Mouse (Mus musculus) CD8-positive naive resting alpha-beta T cell, adult 2 months (primary cell): Measurements from ENCODE around the gene Coq7.

Source experiments
- DNase-seq, 2 experiments: peaks; one replicate each; pipeline ENCODE4 v3.0.0; 2022; ENCODE audit warnings: low read depth in 2 of 2, low spot score in 2 of 2

Gene Coq7

DNA sequence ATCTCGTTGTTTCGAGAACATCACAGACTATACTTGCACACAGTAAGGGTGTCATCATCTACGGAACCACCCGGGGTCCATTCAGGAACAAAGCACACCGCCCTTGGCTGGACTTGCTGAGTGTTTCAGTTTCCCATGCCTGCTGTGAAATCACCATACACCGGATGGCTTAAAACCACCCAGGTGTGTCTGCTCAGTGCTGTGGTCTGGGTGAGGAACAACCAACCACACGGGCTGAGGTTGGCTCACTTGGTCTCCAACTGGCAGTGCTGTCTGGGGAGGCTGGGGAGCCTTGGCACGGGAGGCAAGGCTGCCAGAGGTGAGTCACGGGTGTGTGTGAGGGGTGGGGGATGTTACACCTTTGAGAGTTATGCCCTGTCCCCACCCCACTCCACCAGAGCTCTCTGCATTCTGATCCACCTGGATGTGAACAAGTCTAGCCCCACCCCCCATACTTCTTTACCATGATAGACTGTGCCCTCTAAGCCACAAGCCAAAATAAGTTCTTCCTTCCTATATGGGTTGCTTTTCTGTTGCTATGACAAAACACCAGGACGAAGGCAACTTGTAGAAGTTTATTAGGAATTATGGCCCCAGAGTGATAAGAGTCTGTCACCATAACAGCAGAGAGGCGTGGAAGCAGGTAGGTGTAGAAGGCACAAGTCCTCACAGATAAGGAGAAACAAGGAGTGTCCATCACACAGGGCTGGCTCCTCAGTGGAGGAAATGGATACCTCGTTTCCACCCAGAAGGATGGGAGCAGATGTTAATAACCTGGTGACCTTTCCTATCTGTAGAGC lies 34.0 kb downstream of the Coq7 start:
- DNase-seq, result no peak

DNA sequence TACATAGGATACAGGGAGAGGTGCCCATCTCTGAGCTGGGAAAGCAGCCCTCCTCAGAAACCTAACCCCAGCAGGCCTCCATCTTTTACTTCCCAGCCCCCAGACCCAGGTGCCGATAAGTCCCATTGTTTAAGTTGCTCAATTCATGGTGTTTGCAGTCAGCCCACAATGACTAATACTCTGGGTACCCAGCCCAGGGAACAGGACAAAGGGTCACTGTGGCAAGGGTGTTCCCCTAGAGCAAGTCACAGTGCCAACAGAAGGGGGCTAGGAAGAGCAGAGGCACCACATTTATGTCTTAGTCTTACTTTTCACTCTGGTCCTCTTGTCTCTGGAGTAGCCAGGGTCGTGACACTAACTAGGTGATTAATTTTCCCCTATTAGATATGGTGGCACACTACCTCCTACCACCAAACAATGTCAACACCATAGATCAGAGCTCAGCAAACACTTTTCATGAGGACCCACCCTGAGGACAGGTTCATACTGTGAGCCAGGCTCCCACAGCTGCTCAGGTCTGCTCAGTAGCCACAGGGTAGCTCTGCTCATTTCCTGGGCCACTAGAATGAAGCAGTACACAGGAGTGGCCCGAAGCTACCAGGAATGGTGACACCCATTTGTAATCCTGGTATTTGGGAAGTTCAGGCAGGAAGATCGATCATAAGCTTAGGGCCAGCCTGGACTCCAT lies 38.1 kb downstream of the Coq7 start:
- DNase-seq, result no peak

DNA sequence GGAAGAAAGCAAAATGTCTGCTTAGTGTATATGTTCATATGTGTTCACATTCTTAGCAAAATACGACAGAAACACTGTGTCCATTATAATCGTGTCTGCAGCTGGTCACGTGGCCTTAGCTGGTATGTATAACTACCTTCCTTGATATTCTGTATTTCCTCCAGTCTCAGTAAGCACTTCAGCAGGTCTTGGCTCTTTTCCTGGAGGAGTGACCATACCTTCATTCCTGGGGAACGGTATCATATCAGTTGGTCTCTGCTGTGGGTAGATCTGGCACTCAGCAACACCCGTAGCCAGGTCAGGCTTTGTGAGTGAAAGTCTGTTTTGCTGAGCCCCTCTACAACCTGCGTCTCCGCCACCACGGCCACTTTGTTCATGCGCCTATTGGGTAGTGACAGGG lies 39.3 kb downstream of the Coq7 start:
- no peak for DNase-seq

DNA sequence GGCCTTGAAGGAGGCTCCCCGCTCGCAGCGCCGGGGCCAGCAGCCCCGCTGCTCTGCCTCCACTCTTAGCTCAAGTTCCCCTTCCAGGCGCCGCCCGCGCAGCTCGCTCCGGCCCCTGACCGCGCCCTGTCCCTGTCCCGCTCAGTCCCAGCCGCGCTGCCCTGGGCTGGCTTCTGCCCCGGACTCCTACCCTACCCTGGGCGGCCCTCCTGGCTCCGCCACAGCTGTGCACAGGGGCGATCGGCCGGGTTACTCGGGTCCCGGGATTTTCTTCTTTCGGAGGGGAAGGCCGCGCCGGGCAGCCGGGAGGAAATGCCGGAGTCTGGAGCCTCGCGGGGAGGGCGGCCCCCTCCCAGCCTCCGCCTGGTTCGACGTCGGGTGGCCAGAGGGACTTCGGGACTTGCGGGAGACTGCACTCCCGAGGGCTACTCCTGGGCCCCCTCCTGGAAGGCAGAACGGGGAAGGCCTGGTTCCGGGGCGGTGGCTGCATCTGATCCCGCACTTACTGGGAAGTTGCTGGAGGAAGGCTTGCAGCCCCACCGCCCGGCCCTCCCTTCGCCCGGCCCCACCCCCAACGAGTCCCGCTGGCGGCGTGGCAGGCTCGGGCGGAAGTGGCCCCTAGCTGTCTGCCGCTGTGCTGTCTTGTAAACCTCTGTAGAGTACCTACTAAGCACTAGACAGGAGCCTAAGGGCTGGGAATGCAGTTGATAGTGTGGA lies 41.6 kb downstream of the Coq7 start, which contains the start of gene Itpripl2:
Itpripl2 (minus strand) TSS at position 545 of the 717 bp plus-strand sequence.
- peak in 1 of 2 experiments; percentile 4 for DNase-seq

DNA sequence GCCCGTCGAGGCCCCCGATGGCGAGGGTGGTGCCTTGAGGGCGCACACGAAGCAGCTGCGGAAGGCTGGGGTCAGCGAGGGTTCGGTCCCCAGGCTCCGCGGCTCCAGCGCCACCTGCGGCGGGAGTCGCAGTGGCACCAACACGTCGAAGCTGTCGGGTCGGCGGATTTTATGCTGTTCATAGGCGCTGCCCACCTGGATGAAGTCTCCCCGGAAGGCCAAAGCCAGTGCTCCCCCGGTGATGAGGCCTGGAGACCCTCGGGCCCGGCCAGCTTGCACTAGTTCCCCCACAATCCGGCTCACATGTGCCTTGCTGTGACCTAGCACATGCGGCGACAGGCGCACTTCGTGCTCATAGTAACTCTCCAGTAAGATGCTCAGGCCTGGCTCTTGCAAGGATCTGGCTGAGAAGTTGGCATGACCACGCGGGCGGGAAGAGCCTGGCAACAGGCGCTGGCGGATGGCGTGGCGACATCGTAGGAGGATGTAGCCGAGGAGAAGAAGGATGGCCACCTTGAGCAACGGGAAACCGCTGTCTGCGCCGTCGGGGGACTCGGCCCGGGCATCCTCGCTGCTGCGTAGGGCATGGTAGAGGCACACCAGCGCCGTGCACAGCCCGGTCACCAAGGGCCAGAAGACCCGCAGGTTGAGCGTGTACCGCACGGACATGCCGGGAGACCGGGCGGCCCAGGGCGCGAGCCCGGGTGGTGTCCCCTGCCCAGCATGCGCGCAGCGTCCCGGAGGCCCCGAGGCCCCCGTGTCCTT lies 42.3 kb downstream of the Coq7 start:
- no peak for DNase-seq

DNA sequence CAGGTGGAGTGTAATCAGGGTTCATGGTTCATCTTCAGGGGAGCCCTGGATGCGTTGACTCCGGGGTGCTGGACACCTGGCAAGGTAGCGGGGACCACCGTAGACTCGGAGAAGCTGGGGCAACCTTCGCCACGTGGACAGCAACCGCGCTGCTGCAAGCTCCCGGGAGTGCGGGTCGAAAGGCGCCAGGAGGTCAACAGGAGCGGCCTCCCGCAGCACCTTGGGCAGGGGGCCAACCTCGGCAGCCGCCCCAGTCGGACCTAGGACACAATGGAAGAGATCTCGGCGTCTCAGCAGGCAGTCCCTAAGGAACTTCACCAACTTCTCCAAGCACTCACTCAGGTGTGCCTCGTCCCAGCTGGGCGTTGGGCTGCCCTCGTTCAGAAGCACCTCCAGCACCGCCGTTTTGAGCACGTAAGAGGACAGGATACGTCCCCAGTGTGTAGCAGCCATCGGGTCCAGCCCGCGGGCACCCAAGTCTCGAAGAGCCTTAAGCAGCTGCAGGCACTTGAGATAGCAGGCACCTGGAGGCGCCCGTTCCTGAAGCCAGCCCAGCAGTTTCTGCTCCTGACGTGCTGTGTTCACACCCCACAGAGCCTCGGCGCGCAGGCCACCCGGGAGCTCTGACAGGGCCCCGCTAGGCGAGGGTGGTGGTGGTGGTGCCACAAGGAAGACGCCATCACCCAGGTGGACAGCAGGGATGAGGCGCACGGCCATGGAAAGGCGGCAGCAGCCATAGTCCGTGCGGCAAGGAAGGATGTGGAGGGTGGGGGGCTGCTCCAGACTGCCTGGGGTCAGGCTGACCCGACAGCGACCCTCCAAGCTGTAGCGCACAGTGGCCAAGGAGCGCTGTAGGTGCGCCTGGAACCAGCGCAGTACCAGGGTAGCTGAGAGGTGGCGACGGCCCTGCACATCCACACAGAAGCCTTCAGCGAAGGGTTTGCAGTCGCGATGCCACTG lies 43.2 kb downstream of the Coq7 start:
- no peak for DNase-seq

DNA sequence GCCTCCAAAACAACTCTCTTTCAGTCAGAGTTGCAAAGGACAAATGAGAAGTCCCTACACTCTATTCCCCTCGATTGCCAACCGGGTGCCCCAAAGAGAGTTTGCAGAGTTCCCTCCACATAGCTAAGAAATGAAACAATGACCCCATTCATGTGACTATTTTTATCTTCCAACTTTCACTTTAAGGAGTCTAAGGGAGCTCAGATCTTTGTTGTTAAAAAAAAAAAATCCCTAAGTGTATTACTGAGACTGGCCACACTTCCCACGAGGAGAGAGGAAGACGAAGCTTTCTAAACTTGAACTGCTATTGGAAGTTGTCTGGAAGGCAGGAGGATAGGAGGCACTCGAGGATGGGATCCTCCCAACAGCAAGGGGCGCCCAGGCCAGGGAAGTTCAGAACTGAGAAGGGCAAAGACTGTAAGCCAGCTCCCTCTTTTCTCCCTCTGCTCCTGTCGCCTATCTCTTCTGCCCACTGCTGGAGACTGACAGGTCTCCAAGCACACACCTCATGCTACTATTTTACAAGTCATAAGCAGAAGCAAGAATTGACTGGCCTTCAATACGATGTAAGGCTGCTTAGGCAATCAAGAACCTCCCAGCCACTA lies 45.0 kb downstream of the Coq7 start:
- no peak for DNase-seq

DNA sequence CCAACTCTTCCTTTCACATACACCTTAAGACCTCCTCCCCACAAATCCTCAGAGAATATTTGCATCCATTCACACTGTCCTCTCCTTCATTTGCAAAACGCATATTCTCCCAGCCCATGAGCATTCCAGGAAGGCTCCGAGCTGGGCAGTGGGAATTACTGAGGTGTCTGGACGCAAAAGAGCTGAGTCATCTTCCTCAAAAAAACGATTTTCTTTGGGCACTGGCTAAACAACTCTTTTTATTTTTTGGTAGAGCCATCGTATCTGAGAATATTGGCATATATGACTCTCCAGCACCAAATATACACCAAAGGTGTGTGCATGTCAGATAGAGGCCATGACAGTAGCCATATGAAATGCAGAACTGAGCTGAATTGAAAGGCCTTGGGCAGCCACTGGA lies 46.2 kb downstream of the Coq7 start:
- DNase-seq, result no peak

DNA sequence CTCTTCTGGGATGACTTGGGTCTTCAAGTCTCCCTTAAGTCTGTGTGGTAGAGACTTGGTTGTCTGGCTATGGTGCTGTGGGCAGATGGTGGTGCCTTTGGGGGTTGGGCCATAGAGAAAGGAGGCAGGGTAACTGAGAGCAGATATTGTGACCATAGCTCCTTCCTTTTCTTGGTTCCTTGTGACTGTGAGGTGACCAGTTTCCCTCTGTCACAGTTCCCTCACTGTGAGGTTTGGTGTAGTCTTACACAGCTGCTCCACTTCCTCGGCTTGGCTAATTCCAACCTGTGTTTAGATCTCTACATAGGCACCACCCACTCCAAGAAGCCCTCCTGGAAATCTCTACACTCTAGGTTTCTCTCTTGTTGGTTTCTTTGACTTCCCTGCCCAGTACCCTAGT lies 49.2 kb downstream of the Coq7 start:
- no peak for DNase-seq

DNA sequence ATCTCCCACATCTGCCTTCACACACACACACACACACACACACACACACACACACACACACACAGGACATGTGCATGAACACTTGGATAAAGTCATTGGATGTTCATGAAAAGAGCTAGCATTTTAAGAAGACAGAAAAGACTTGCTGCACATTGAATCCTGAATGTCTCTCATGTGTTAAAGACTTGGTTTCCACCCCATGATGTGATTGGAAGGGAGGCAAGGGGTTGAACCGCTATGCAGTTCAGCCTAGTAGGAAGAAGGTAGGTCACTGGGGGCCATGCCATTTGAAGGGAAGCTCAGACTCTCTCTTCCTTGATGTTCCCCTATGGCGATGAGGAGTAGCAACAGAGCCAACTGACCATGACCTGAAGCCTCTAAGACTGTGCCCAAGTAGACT lies 51.2 kb downstream of the Coq7 start:
- DNase-seq, result no peak

DNA sequence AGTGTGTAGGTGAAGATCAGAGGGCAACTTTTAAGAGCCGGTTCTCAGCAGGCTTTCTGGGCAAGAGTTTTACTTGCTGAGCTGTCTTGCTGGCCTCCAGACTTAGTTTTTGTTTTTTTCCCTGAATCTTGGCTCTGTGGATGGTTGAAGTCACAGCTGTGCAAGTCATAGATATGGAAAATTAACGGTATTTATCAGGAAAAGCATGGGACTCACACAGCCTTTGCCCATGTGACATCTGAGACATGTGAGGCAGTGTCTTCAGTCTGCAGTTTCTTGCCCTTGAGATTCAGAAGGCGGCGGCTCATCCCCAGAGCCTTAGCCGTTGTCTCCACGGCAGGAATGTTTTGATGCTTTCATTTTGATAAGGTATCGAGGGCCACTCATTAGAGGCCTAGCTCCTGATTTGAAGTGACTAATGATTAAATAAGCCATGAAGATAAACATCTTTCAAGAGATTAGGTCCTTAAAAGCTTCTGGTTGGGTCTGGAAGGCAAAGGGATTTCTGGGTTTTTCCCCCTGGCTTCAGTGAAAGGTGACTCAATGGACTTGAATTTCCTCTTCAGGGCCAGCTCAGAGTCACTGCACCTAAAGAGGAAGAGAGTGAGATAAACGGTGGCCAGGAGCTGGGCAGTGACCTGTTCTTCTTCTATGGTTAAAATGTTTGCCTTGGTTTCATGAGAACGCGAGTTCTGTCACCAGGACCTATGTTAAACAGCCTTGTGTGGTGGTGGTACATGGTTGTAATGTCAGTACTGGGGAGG lies 51.9 kb downstream of the Coq7 start:
- DNase-seq, result no peak

DNA sequence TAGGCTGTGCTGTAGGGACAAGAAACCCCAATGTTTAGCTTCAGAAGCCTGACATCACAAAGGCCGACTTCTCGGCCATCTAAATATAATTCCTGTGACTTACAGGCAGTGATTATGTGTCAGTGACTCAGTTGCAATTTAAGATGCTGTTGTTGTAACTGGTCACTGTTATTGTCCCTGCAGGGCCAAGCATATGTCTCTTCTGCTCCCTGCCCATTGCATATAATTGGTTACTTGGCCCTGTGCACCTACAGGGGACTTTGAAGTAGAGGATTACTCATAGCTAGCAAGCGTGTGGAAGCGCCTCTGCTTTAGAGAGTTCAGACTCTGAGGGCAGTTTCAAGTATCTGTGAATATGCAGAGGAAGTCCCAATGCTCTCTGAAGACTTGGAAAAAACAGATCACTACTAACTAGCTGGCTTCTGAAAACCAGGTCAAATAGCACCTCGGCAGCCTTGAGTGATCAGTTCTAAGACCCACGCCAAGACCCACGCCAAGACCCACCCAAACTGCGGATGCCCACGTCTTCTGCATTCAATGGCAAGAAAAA lies 52.9 kb downstream of the Coq7 start:
- no peak for DNase-seq

DNA sequence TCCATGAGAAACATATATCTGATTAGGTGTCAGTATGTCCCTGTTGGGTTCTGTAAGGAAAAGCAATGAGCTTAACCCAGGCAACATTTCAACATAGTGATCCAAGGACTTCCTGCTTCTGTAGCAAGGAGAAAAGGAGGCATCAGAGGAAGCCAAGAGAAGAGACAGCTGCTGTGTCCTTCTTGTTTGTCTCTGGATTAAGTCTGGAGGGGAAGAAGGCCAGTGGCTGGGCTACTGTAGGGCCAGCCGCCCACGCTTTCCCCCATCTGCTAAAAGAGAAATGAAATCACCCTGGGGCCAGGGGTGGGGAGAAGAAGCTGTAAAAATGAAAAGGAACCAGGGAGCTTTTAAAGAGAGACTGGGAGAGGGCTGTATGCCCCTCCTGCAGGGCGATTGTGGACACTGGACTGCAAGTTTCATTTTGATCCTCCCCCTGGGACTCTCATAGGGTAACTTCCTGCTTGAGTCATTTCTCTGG lies 54.3 kb downstream of the Coq7 start:
- DNase-seq, result no peak

DNA sequence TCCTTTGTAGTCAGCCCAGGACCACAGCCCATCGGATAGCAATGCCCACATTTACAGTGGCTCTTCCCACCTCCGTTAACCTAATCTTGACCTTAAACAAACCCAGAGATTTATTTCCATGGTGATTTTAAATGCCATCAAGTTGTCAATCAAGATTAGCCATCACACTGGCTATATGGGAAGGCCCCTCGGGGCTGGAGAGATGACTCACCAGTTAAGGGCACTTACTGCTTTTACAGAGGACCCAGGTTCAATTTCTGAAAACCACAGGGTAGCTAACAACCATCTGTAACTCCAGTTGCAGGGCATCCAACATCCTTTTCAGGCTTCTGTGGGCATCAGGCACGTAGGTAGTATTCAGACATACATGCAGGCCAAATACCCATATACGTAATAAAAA lies 56.7 kb downstream of the Coq7 start:
- no peak for DNase-seq

DNA sequence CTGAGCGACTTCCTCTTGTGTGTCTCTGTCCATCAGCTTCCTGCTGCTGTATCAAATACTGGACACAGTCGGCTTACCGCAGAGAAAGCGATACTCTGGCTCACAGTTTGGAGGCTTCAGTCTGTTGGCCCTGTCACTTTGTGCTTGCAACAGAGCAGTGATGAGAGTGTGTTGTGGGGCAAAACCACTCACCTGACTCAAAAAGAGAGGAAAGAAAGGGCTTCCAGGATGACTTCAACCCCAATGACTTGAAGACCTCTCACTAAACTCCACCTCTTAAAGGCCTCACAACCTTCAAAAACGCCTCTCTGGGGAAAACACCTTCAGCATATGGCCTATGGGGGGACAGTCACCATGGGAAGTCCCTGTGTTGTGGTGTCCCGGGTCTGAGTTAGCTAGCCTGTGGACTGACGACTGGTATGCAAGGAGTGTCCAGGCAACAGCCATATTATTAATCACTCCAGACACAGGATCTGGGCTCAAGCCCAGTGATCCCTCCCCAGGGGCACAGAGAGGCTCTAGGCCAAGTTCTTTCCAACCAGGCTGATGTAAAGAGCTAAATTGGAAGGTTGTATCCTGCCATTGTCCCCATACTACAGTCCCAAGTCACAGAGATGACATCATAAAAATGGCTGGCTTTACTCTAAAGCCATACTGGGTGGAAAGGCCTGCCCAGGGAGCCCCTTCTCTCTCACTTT lies 58.0 kb downstream of the Coq7 start:
- DNase-seq, result no peak

DNA sequence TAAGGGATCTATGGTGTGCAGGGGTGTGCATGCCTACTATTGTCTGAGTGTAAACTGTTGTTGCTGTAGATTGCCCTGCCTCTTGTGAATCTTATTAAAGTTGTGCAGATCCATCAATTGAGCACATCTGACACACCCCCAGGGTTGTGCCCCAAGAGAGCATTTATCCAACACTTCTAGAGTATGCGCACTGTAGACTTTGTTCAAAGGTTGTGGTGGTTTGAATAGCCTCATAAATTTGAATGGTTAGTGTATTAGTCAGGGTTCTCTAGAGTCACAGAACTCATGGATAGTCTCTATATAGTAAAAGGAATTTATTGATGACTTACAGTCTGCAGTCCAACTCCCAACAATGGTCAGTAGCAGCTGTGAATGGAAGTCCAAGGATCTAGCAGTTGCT lies 60.3 kb downstream of the Coq7 start:
- DNase-seq, result no peak

DNA sequence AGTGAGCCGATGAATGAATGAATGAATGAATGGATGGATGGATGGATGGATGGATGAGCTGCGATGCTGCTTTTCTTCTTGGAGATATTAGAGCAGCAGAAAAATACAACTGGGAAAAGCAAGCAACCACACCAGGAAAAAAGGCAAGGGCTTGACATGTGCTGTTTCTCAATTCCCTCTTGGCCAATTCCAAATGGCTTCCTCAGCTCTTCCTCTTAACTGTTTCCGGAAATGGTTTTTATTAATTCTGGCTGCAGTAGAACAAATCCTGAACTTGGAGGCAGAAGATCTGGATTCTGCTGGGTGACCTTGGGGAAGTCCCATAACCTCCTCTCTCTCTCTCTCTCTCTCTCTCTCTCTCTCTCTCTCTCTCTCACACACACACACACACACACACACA lies 65.1 kb downstream of the Coq7 start:
- DNase-seq, result no peak

DNA sequence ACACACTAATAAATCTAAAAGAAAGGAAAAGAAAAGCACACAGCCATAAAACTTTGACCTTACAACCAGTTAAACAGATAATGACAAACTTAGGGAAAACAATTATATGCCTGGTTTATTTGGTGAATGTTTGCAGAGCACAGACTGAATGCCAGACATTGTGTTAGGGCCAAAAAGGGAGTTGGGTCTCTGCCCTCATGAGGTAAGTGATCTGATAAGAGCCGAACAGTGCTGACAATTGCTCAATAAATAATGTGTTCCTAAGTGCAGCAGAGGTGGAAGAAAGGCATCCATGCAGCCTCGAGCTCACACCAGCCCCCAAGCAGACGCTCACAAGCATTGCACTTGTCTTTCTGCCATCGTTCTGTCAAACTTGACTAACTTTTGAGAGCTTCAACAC lies 68.7 kb downstream of the Coq7 start:
- DNase-seq, result no peak
